ENCODE assay signal across 15 mouse cellular contexts in genomic region chr6:23107069-23107468, GRCm38 (mm10). TPM values are rescaled to one million over a fixed set of nuclear protein-coding genes. Genes with fewer than 3 reads are reported as not detected.
"Had no signal": no experiment of that assay in that cellular context is flagged by ENCODE, and none has a peak within 500 bp of the region (broad histone marks: within the 10 kb centered on the region; RNA-seq: fewer than 3 reads in every experiment).

No protein-coding gene starts in this region.

- H3K4me1 ChIP-seq: neural tube, embryonic 15.5 days; stomach, embryonic 15.5 days had no signal

- H3K36me3 ChIP-seq: neural tube, embryonic 15.5 days; stomach, embryonic 15.5 days had no signal

- H3K27me3 ChIP-seq: neural tube, embryonic 15.5 days; stomach, embryonic 15.5 days had no signal

- H3K4me2 ChIP-seq: neural tube, embryonic 15.5 days; stomach, embryonic 15.5 days had no signal

- H3K9ac ChIP-seq: neural tube, embryonic 15.5 days; stomach, embryonic 15.5 days had no signal

- H3K27ac ChIP-seq: neural tube, embryonic 15.5 days; stomach, embryonic 15.5 days; stomach, postnatal 0 days had no signal

- H3K4me3 ChIP-seq: neural tube, embryonic 15.5 days; stomach, embryonic 15.5 days had no signal

- H3K9me3 ChIP-seq: neural tube, embryonic 15.5 days; stomach, embryonic 15.5 days had no signal

- DNase-seq: right cerebral cortex, adult 18-20 months; right cerebral cortex, postnatal 14 days; right cerebral cortex, postnatal 25 days; right cerebral cortex, postnatal 4 days; spleen, adult 18-20 months; thymus, adult 18-20 months; thymus, adult 2 months; thymus, postnatal 14 days; thymus, postnatal 25 days; thymus, postnatal 36 days; thymus, postnatal 4 days had no signal

RNA-seq across cellular contexts. Expression of gene Aass, which starts 25.7 kb away (rescaled TPM):
- polyA plus RNA-seq: small intestine, adult 2 months had no signal
